In genomic region chr11:59963364-59964162, GRCm38 (mm10) we compare ENCODE assay signal across 8 mouse cellular contexts. TPM values are rescaled to one million over a fixed set of nuclear protein-coding genes. Genes with fewer than 3 reads are reported as not detected.
DNase-seq lines count a peak whose midpoint lies in the region; ATAC-seq and TF ChIP-seq lines count a peak whose summit lies in the region.

No protein-coding gene starts in this region.

- peaks cover 19% of the 10 kb centered on the region for H3K36me3 ChIP-seq in kidney, embryonic 14.5 days (ENCODE audit: control insufficient read depth, insufficient read depth, low read length)
- H3K36me3 ChIP-seq in embryonic facial prominence, embryonic 10.5 days (replicated peaks): peaks cover 31% of the 10 kb centered on the region
- no peaks in the 10 kb centered on the region for H3K36me3 ChIP-seq in myocyte (ENCODE audit: control insufficient read depth, insufficient read depth)

- no peaks in the 10 kb centered on the region for H3K79me2 ChIP-seq in myocyte (ENCODE audit: control insufficient read depth, insufficient read depth)

- H3K27ac ChIP-seq in kidney, embryonic 14.5 days (ENCODE audit: low read depth, low read length): no peak overlapping the region
- H3K27ac ChIP-seq in embryonic facial prominence, embryonic 10.5 days (replicated peaks): peak overlapping the region; percentile 78; the same call in 1 of the 2 replicates

- peak overlapping the region; percentile 60; the same call in 1 of the 2 replicates for H3K9ac ChIP-seq in kidney, embryonic 14.5 days (ENCODE audit: low read depth, low read length)

- H3K4me3 ChIP-seq in kidney, embryonic 14.5 days (ENCODE audit: low read length): peak overlapping the region; percentile 49
- H3K4me3 ChIP-seq in embryonic facial prominence, embryonic 10.5 days: peak overlapping the region; percentile 63
- H3K4me3 ChIP-seq in myocyte: peak overlapping the region; percentile 29

- no peak for TF ChIP-seq POLR2A in myocyte (IDR thresholded peaks at IDR 0.05; ENCODE audit: insufficient read length, low read depth)

- WGBS in kidney, embryonic 14.5 days: 7% methylated on average over 34 of the region's 34 CpGs
- 4% methylated on average over 34 of the region's 34 CpGs for WGBS in embryonic facial prominence, embryonic 10.5 days

- no peak for DNase-seq in kidney, adult 11 months
- peak; percentile 28 for DNase-seq in ES-CJ7 (ENCODE audit: low read depth, low spot score)
- DNase-seq in embryonic facial prominence, embryonic 10.5 days (ENCODE audit: low spot score): peak; percentile 52
- peak; percentile 12 for DNase-seq in induced T-regulatory cell, adult 2 months (ENCODE audit: low read depth)
- no peak for DNase-seq in urinary bladder, postnatal 4 days (ENCODE audit: low spot score in 2 of 2)
- no peak for DNase-seq in frontal cortex, postnatal 36 days (ENCODE audit: low spot score in 2 of 2)

- H3K27me3 ChIP-seq in kidney, embryonic 14.5 days (ENCODE audit: control insufficient read depth, insufficient read depth, low read length): peaks cover 19% of the 10 kb centered on the region; the same call in 1 of the 2 replicates
- H3K27me3 ChIP-seq in embryonic facial prominence, embryonic 10.5 days (replicated peaks; ENCODE audit: low read depth, poor library complexity, severe bottlenecking): peaks cover 61% of the 10 kb centered on the region
- no peaks in the 10 kb centered on the region for H3K27me3 ChIP-seq in myocyte (ENCODE audit: control insufficient read depth, insufficient read depth, insufficient read length)

- ATAC-seq in kidney, embryonic 14.5 days (ENCODE audit: low FRiP score, low TSS enrichment): no peak

- H3K4me2 ChIP-seq in kidney, embryonic 14.5 days (replicated peaks; ENCODE audit: low read depth, low read length): peak overlapping the region; percentile 96
- H3K4me2 ChIP-seq in myocyte (ENCODE audit: low read depth): no peak overlapping the region

- no peak overlapping the region for H3ac ChIP-seq in myocyte (ENCODE audit: control insufficient read depth, insufficient read length)

- peaks cover 19% of the 10 kb centered on the region for H3K4me1 ChIP-seq in kidney, embryonic 14.5 days (ENCODE audit: control insufficient read depth, insufficient read depth, low read length)
- peaks cover 76% of the 10 kb centered on the region for H3K4me1 ChIP-seq in embryonic facial prominence, embryonic 10.5 days

- no peaks in the 10 kb centered on the region for H3K9me3 ChIP-seq in kidney, embryonic 14.5 days (ENCODE audit: control insufficient read depth, low read length)
- no peaks in the 10 kb centered on the region for H3K9me3 ChIP-seq in embryonic facial prominence, embryonic 10.5 days

TF ChIP-seq in myocyte, 11 proteins besides CTCF, POLR2A, EP300 and RAD21:
- TF ChIP-seq TCF3 (IDR thresholded peaks at IDR 0.05; ENCODE audit: insufficient read length, low read depth): no peak
- TF ChIP-seq POLR2AphosphoS2 (IDR thresholded peaks at IDR 0.05; ENCODE audit: insufficient read length, low read depth): peak; percentile 47
- no peak for TF ChIP-seq MAX (IDR thresholded peaks at IDR 0.05; ENCODE audit: low read depth)

RNA-seq across cellular contexts. Expression of gene Rasd1, which starts 1.2 kb away (rescaled TPM):
- polyA plus RNA-seq in kidney, embryonic 14.5 days (2014; fragmentation: Nextera tagmentation; extraction: Ambion mirVana): 3.0 and 3.6 TPM in 2 replicates
- 2.1 and 2.4 TPM in 2 replicates for polyA plus RNA-seq in embryonic facial prominence, embryonic 10.5 days (2016; fragmentation: Nextera tagmentation; extraction: Ambion mirVana)
- polyA plus RNA-seq in myocyte (2012; fragmentation: generic; extraction: Trizol): 0.04 TPM

RNA-seq across cellular contexts. Expression of gene Med9, which starts 15.6 kb away (rescaled TPM):
- 41.3 and 43.7 TPM in 2 replicates for polyA plus RNA-seq in kidney, embryonic 14.5 days (2014; fragmentation: Nextera tagmentation; extraction: Ambion mirVana)
- 48.3 and 51.5 TPM in 2 replicates for polyA plus RNA-seq in embryonic facial prominence, embryonic 10.5 days (2016; fragmentation: Nextera tagmentation; extraction: Ambion mirVana)
- 41.6 TPM for polyA plus RNA-seq in myocyte (2012; fragmentation: generic; extraction: Trizol)

Comparison
In these comparisons a context has a peak if more than half of its experiments do, and no peak if none do; other contexts are left out.
1. DNase-seq: peak in ES-CJ7 (single experiment), embryonic facial prominence, embryonic 10.5 days (single experiment) and induced T-regulatory cell, adult 2 months (single experiment); none in kidney, adult 11 months (single experiment), urinary bladder, postnatal 4 days (0 of 2) and frontal cortex, postnatal 36 days (0 of 2).
2. Peak in every context shown above with its lines, with median percentiles within 50 percentile points of each other: H3K4me3 ChIP-seq.